Mouse (Mus musculus): ENCODE measurements around the gene Atg9b.

- TF ChIP-seq CTCF (IDR thresholded peaks at IDR 0.05; ENCODE audit: borderline replicate concordance, insufficient read depth, low read length) (no peak), POLR2A (IDR thresholded peaks at IDR 0.05; ENCODE audit: low read depth, low read length) (no peak)
Measured at GRCm38 (mm10) chr5:24405389-24405876, 13.5 kb upstream of the Atg9b start.

Measured in embryonic fibroblast, embryonic 13.5 days (primary cell).